Mouse (Mus musculus) E14TG2a.4 (cell line): ENCODE data around the gene Slc25a39.
A peak's percentile ranks its signal among the peaks of the same experiment; 100 is the strongest.

Experiments used
- H3K27me3 ChIP-seq: 2 replicates; pipeline ENCODE4 v1.6.1; 2014; ENCODE audit warnings: low read length, control low read depth; ENCODE audit not compliant: insufficient read depth
- H3K36me3 ChIP-seq: 2 replicates; pipeline ENCODE4 v1.6.1; 2014; ENCODE audit warnings: low read length, control low read depth; ENCODE audit not compliant: insufficient read depth
- H3K4me1 ChIP-seq: replicated peaks from 2 replicates; pipeline ENCODE4 v1.6.1; 2014; ENCODE audit warnings: low read depth, low read length, control low read depth
- H3K4me3 ChIP-seq: replicated peaks from 2 replicates; pipeline ENCODE4 v1.5.1; 2014; ENCODE audit warnings: mild to moderate bottlenecking, low read length
- H3K9me3 ChIP-seq: 2 replicates; pipeline ENCODE4 v1.6.1; 2014; ENCODE audit warnings: low read length, control low read depth
- CTCF ChIP-seq: conservative IDR thresholded peaks from 2 replicates; pipeline ENCODE4 v1.5.1; 2014; ENCODE audit warnings: low read length
- NANOG ChIP-seq: IDR thresholded peaks from 2 replicates; pipeline ENCODE4 v1.6.1; 2014; ENCODE audit warnings: borderline replicate concordance, low read length, mixed read lengths
- POU5F1 ChIP-seq: IDR thresholded peaks from 2 replicates; pipeline ENCODE4 v1.6.1; 2014; ENCODE audit warnings: low read length, borderline replicate concordance

Slc25a39 gene

GRCm38 (mm10) chr11:102405544-102406285 lies 2.0 kb downstream of the Slc25a39 start:
- Histone ChIP-seq H3K4me3 (peak overlapping the region; percentile 97), H3K36me3 (peaks cover 58% of the 10 kb centered on the region), H3K9me3 (no peaks in the 10 kb centered on the region), H3K27me3 (no peaks in the 10 kb centered on the region), H3K4me1 (peaks cover 71% of the 10 kb centered on the region)
- no peak for TF ChIP-seq POU5F1

GRCm38 (mm10) chr11:102404161-102405010 lies 3.4 kb downstream of the Slc25a39 start:
- no peaks in the 10 kb centered on the region for H3K9me3 ChIP-seq
- TF ChIP-seq POU5F1 (no peak), NANOG (no peak), CTCF (no peak)
- peaks cover 2% of the 10 kb centered on the region for H3K27me3 ChIP-seq
- peaks cover 63% of the 10 kb centered on the region for H3K36me3 ChIP-seq
- peak overlapping the region; percentile 97 for H3K4me3 ChIP-seq
- H3K4me1 ChIP-seq = peaks cover 76% of the 10 kb centered on the region

- TF ChIP-seq CTCF = no peak
- TF ChIP-seq NANOG = no peak
- TF ChIP-seq POU5F1 = no peak
- H3K4me1 ChIP-seq = peaks cover 78% of the 10 kb centered on the region
- H3K4me3 ChIP-seq = no peak overlapping the region
- H3K36me3 ChIP-seq = peaks cover 63% of the 10 kb centered on the region
- H3K9me3 ChIP-seq = no peaks in the 10 kb centered on the region
- H3K27me3 ChIP-seq = peaks cover 8% of the 10 kb centered on the region
These were observed 4.1 kb downstream of the Slc25a39 start for GRCm38 (mm10) chr11:102403657-102404056.

- Histone ChIP-seq H3K27me3 (peaks cover 11% of the 10 kb centered on the region), H3K4me3 (no peak overlapping the region), H3K36me3 (peaks cover 68% of the 10 kb centered on the region), H3K4me1 (peaks cover 95% of the 10 kb centered on the region), H3K9me3 (no peaks in the 10 kb centered on the region)
- no peak for TF ChIP-seq POU5F1
- TF ChIP-seq NANOG = no peak
- no peak for TF ChIP-seq CTCF
These were observed 5.7 kb downstream of the Slc25a39 start for GRCm38 (mm10) chr11:102401898-102402500.

- Histone ChIP-seq H3K9me3 (no peaks in the 10 kb centered on the region), H3K4me1 (peaks cover 98% of the 10 kb centered on the region), H3K4me3 (peak overlapping the region; percentile 69), H3K36me3 (peaks cover 61% of the 10 kb centered on the region), H3K27me3 (peaks cover 20% of the 10 kb centered on the region)
- TF ChIP-seq POU5F1 (no peak), CTCF (no peak), NANOG (no peak)
These were observed 7.1 kb downstream of the Slc25a39 start for GRCm38 (mm10) chr11:102400513-102401084.

- TF ChIP-seq NANOG (no peak), POU5F1 (no peak), CTCF (no peak)
- peaks cover 25% of the 10 kb centered on the region for H3K27me3 ChIP-seq
- H3K9me3 ChIP-seq = no peaks in the 10 kb centered on the region
These were observed 8.1 kb downstream of the Slc25a39 start for GRCm38 (mm10) chr11:102399610-102400072.

GRCm38 (mm10) chr11:102399107-102399506 lies 8.6 kb downstream of the Slc25a39 start:
- Histone ChIP-seq H3K36me3 (peaks cover 47% of the 10 kb centered on the region), H3K4me3 (peak overlapping the region; percentile 69), H3K4me1 (peaks cover 98% of the 10 kb centered on the region), H3K27me3 (peaks cover 25% of the 10 kb centered on the region), H3K9me3 (no peaks in the 10 kb centered on the region)
- TF ChIP-seq NANOG (no peak), CTCF (no peak), POU5F1 (no peak)

More at GRCm38 (mm10) chr11:102399610-102400072, 8.1 kb downstream of the Slc25a39 start:
- Histone ChIP-seq H3K36me3 (peaks cover 53% of the 10 kb centered on the region), H3K4me3 (peak overlapping the region; percentile 69), H3K4me1 (peaks cover 98% of the 10 kb centered on the region)
